Mouse (Mus musculus): ENCODE measurements around the gene Ifitm10. TPM values are rescaled to one million over a fixed set of nuclear protein-coding genes. Genes with fewer than 3 reads are reported as not detected.

Ifitm10 gene
- total RNA-seq, 2 experiments from 2014 or later = 31.4 to 36.1 TPM

DNA sequence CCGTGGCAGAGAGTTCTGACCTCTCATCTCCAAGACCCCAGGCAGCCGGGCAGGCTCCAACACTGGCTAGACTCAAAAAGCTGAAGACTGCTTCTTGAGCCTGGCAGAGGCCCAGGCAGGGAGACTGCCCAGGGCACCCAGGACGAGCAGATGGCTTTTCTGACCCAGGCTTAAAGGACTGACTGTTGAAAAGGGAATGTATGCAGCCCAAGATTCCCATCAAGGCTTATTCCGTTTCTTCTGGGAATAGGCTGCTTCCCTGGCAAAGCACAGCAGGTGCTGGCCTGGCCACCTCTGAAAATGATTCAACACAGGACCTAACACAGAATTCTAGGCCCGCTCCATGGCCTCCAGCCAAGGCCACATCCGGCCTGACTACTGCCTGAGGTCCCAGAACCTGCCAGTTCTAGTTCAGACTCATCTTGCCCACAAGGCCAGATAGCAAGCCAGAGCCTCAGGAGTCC is 1.7 kb upstream of the Ifitm10 start:
- no peak overlapping the region for H3K4me3 ChIP-seq
- intact Hi-C loops (cut with DNase I) = no loop called here
- DNase-seq (ENCODE audit: extremely low spot score in 1 of 2, low spot score in 2 of 2) = no peak
- peak overlapping the region; percentile 47; the same call in 1 of the 2 replicates for H3K27ac ChIP-seq
- no peak for TF ChIP-seq CTCF (IDR thresholded peaks at IDR 0.05)

DNA sequence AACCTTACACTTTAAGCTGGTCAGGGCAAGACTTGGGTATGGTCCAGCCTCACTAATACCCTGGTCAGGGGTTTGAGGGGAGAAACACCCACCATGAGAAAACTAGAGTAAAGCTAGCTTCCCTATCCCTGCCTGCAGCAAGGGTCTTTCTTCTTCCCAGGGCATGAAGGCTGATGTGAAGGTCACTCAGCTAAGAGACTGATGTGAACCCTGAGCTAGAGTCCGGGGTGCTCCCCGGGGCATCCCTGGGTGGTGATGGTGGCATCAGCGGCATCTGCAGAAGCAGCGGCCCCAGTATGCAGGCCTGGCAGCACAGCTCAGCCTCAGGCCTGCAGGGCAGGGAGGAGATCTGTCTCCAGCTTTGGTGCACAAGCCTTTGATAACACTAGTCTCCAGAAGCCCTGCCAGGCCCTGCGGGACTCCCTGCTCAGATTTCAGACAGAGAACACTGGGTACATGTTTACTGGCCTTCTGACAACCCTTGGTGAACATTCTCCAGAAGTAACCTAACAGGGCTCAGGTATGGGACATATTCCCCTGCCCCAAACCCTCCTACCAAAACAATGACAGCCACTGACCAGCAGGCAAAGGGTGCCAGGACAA is 961 bp upstream of the Ifitm10 start:
- Histone ChIP-seq H3K27ac (no peak overlapping the region; the same call in 1 of the 2 replicates), H3K4me3 (no peak overlapping the region)
- DNase-seq (ENCODE audit: extremely low spot score in 1 of 2, low spot score in 2 of 2) = no peak
- intact Hi-C loops (cut with DNase I) = no loop called here
- no peak for TF ChIP-seq CTCF (IDR thresholded peaks at IDR 0.05)

DNA sequence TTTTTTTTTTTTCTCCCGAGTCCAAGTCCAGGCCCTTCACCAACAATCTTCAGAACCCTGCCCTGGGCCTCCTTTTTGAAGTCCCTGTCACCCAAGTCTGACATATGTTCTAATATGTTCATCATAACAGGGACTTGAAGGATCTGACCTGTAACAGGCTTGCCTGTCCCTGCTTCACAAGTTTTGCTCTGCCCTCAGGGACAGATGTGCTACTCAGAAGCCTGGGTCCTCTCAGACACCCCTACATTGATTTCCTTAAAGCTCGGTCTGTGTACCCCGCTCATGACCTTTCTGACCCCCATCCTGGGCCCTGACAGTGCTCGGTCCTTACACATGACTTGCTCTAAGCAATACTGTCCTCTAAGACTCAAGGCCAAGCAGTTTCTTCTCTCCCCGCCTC is 514 bp downstream of the Ifitm10 start:
- Histone ChIP-seq H3K27ac (peak overlapping the region; percentile 87; the same call in 1 of the 2 replicates), H3K4me3 (peak overlapping the region; percentile 62; the same call in 1 of the 2 replicates)
- intact Hi-C loops (cut with DNase I) = loop anchor here (2.0 kb wide), 1 partner anchor 14 kb away; no protein-coding TSS in a partner anchor
- no peak for TF ChIP-seq CTCF (IDR thresholded peaks at IDR 0.05)
- DNase-seq (ENCODE audit: extremely low spot score in 1 of 2, low spot score in 2 of 2) = no peak

DNA sequence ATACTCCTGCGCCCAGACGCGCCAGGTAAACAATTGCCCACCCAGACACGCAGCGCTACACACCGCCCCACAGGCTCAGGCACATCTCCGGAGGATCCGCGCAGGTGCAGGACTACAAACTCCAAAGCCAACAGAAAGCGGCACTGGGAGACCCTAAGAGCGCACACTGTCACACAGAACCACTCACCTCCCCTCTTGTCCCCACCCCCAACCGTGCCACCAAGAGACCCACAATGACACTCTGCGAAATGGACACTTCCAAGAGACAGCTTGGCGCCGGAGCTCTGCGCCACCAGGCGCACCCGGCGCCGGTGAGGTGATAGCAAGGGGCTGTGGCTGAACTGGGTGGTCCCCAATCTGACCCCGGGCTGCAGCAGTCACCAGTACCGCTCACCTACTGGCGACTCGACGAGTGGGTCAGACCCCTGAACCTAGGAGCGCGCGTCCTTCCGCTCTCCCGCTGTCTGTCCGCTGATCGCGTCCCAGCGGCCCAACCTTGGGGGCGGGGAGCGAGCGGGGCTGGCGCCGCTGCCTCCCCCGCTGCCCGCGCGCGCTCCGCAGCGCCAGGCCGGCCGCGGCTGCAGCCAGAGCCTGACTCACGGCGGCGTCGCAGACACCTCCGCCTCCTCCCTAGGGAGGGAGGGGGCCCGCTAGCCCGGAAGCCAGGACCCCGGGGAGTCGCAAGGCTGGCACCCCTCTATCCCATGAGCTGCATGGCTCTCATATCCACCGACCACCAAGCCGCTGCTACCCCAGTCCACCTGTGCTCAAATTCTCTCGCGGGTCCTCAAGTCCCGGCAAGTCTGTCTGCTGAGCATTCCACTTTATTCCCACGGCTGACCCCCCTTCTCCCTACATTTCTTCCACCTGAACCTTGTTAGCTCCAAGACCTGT is 1.5 kb downstream of the Ifitm10 start:
- no peak for TF ChIP-seq CTCF (IDR thresholded peaks at IDR 0.05)
- Histone ChIP-seq H3K4me3 (peak overlapping the region; percentile 62), H3K27ac (peak overlapping the region; percentile 87)
- intact Hi-C loops (cut with DNase I) = loop anchor here (2.0 kb wide), 1 partner anchor 15 kb away; no protein-coding TSS in a partner anchor
- DNase-seq (ENCODE audit: extremely low spot score in 1 of 2, low spot score in 2 of 2) = peak in 1 of 2 experiments; percentile 52

DNA sequence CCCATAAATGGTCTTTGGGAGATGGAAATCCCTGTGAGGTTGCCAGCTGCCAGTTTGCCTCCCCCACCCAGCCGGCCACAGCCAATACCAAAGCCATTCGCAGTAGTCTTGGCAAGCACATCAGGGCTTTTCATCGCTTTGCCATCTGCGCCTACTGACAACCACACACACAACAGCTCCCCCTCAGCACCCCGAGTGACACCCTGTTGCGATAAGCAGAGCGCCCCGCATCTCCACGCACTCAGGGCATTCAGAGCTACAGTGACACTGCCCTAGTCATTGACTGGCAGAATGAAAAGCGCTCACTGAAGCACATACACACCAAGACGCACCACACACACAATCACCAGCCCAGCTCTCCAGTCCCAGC is 2.2 kb downstream of the Ifitm10 start:
- peak; percentile 57 to 65 for DNase-seq (ENCODE audit: extremely low spot score in 1 of 2, low spot score in 2 of 2)
- intact Hi-C loops (cut with DNase I) = no loop called here
- Histone ChIP-seq H3K4me3 (peak overlapping the region; percentile 62), H3K27ac (peak overlapping the region; percentile 87)
- no peak for TF ChIP-seq CTCF (IDR thresholded peaks at IDR 0.05)

DNA sequence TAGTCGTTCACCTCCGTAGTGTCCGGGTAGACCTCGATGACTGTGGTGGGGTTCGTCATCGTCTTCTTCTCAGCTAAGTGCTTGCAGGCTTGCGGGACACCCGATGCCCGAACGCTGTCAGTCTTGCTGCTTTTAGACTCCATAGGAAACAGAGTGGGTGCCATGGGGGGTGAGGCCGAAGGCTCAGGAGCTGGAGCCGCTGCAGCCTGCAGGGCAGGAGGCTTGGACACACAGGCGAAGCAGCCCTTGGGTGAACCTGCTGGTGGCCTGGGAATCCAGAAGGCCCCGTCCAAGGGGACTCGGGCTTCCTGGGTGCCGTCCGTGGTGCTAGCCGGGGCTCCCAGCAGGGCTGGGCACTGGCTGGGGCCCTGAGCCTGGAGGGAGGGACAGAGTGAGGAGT is 2.6 kb downstream of the Ifitm10 start:
- H3K4me3 ChIP-seq = peak overlapping the region; percentile 62
- no peak for TF ChIP-seq CTCF (IDR thresholded peaks at IDR 0.05)
- no peak for DNase-seq (ENCODE audit: extremely low spot score in 1 of 2, low spot score in 2 of 2)
- H3K27ac ChIP-seq = peak overlapping the region; percentile 87
- intact Hi-C loops (cut with DNase I) = no loop called here

DNA sequence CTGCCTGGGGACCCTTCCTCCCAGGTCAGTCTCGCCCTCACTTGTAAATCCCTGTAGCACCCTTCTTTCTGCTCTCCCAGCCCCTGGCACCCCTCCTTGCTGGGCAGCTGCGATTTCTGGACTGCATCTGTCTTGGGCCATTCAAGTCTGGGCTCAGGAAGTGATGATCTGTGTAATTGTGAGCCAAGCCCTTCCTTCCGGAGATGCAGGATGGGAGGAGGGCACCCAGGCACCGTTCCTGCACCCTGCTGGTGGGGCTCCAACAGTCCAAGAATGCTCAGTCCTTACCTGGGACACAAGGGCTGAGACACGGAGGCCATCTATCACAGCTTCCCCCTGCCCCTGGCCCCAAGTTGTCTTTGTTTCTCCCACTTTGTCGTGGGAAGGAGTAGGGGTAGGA is 3.7 kb downstream of the Ifitm10 start:
- no peak for TF ChIP-seq CTCF (IDR thresholded peaks at IDR 0.05)
- DNase-seq (ENCODE audit: extremely low spot score in 1 of 2, low spot score in 2 of 2) = no peak
- Histone ChIP-seq H3K4me3 (peak overlapping the region; percentile 4; the same call in 1 of the 2 replicates), H3K27ac (no peak overlapping the region)
- intact Hi-C loops (cut with DNase I) = no loop called here

DNA sequence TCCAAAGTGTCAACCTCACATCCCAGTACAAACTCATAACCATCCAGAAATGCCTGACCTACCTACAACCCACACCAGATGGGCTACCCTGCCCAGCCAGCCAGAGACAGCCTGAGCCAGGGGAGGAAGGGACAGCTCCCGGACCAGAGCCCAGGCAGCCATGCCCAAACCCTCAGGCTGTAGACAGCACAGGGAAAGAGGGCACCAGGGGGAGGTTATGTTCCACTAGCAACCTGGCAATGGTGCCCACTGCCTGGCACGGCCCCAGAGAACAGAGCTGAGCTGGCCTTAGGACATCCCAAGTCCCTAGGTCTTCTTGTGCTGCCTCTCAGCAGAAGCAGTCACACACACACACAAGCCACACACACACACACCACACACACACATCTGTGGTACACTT is 4.7 kb downstream of the Ifitm10 start:
- Histone ChIP-seq H3K4me3 (no peak overlapping the region), H3K27ac (no peak overlapping the region)
- DNase-seq (ENCODE audit: extremely low spot score in 1 of 2, low spot score in 2 of 2) = no peak
- intact Hi-C loops (cut with DNase I) = no loop called here
- TF ChIP-seq CTCF (IDR thresholded peaks at IDR 0.05) = no peak

DNA sequence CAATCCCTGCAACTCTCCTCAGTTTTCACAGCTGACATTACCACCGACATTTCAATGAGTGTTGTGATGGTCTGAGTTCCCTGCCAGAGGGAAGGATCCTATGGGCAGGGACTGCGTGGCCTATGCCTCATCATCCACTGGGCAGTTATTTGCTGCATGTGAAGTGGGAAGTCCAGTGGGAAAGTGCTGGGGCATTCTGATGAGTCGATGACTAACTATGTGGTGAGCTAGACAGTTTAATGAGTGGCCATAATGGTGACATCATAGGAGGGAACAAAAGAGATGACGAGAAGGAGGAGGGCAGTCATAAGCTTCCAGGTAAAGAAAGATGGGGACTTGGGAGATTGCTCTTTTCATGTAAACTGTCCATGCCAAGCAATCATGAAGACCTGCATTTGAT is 10.4 kb downstream of the Ifitm10 start:
- TF ChIP-seq CTCF (IDR thresholded peaks at IDR 0.05) = no peak
- DNase-seq (ENCODE audit: extremely low spot score in 1 of 2, low spot score in 2 of 2) = no peak
- H3K27ac ChIP-seq = no peak overlapping the region
- no peak overlapping the region for H3K4me3 ChIP-seq
- intact Hi-C loops (cut with DNase I) = no loop called here

DNA sequence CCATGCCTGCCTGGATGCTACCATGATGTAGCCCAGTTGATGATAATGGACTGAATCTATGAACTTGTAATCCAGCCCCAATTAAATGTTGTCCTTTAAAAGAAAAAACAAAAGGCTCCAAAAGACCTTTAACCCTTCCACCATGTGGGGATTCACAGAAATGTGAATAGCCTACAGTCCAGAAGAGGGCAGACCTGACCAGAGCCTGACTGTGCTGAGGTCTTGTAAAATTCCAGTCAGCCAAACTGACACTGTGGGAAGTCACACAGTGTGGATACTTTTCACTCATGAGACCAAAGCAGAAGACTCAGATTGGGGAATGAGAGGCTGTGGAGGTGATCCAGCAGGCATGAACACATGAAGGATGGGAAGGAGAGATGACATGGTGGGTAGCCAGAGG is 12.8 kb downstream of the Ifitm10 start:
- Histone ChIP-seq H3K4me3 (no peak overlapping the region), H3K27ac (no peak overlapping the region)
- intact Hi-C loops (cut with DNase I) = no loop called here
- TF ChIP-seq CTCF (IDR thresholded peaks at IDR 0.05) = peak; percentile 27
- DNase-seq (ENCODE audit: extremely low spot score in 1 of 2, low spot score in 2 of 2) = no peak

DNA sequence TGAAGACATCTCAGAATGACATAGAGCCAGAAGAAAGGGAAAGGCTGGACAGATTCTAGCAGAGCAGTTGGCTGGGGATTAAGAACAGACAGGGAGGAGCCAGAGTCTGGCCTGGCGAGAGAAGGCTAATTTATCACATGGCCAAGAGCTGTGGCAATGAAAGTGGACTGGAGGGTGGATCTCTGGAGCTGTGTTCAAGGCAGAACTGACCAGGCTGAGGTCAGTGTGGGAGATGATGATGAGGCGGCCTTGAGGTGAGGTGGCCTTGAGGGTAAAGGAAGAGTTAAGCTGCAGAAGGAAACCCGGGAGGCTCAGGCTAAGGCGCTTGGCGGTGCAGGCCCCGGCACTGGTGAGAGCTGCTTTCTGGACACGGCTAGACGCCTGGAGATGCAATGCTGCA is 14.4 kb downstream of the Ifitm10 start:
- Histone ChIP-seq H3K27ac (no peak overlapping the region), H3K4me3 (no peak overlapping the region)
- intact Hi-C loops (cut with DNase I) = no loop called here
- TF ChIP-seq CTCF (IDR thresholded peaks at IDR 0.05) = no peak
- no peak for DNase-seq (ENCODE audit: extremely low spot score in 1 of 2, low spot score in 2 of 2)

DNA sequence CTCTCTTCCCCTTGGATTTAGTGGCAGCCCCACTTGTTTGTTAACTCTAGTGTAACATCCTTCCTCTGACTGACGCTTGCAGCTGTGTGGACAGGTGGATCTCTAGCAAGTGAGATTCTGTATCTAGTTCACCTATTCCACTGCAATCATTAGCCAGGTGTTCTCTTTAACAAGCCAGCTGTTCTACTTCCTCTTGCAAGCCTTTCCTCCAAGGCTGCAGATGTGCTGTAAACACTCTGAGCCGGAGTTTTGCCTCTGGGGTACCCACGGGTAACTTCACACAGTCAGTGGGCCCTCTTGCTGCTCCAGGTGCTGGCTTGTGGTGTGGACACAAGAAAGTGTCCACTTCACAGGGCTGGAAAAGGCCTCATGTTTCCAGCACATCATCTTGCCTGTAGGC is 16.0 kb downstream of the Ifitm10 start:
- intact Hi-C loops (cut with DNase I) = no loop called here
- DNase-seq (ENCODE audit: extremely low spot score in 1 of 2, low spot score in 2 of 2) = no peak
- no peak overlapping the region for H3K27ac ChIP-seq
- H3K4me3 ChIP-seq = no peak overlapping the region
- TF ChIP-seq CTCF (IDR thresholded peaks at IDR 0.05) = no peak
